Mouse (Mus musculus) urinary bladder, adult 2 months (tissue): Measurements from ENCODE around the gene Lat. TPM values are rescaled to one million over a fixed set of nuclear protein-coding genes. Genes with fewer than 3 reads are reported as not detected.
"Not testable (repeated sequence)": the region's sequence is repeated elsewhere in the genome, so short reads cannot be mapped to it uniquely, and the experiment has no call there.

Source experiments
- DNase-seq: peaks from one replicate; pipeline ENCODE4 v3.0.0; 2022; ENCODE audit warnings: low spot score
- polyA plus RNA-seq: library from polyadenylated mRNA; depleted of rRNA; stranded (reverse); fragments of >200 nt; gene quantifications from 2 replicates; pipeline ENCODE4 v1.2.3, GENCODE M21; 2012; rRNA removed

Gene Lat
- polyA plus RNA-seq, 1 experiment: 2.0 TPM

DNA sequence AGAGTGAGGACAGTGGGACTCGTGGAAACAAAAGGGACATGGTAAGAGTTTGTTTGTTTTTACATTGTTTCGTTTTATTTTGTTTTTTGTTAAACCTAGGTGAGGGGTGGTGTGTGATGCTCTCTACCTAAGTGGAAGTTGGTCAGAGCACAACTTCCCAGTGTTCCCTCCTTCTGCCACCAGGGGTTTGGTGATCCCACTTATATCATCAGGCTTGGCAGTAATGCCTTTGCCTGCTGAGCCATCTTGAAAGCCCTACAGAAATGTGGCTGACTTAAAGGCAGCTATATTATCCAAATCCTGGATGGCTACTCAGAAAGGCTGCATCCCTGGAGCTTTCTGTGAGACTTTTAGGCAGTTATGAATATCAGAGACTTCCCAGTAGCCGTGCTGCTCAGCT, 36.7 kb downstream of the Lat start:
- no peak for DNase-seq

DNA sequence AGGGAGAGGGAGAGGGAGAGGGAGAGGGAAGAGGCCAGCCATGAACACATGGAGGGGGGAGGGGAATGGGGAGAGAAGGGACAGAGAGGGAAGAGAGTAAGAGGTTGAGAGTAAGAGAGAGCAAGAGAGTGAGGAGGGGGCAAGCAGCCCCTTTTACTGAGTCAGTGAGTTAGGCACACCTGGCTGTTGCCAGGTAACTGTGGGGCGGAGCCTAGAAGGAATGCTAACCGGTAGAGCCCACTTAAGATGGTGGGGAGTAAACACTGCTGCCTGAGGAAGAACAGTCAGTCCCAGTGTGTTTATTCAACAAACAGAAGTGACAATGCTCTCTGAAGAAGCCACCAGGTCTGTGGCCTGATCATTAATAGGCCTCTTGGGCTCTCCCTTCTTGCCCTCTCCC, 38.7 kb downstream of the Lat start:
- DNase-seq: no peak

DNA sequence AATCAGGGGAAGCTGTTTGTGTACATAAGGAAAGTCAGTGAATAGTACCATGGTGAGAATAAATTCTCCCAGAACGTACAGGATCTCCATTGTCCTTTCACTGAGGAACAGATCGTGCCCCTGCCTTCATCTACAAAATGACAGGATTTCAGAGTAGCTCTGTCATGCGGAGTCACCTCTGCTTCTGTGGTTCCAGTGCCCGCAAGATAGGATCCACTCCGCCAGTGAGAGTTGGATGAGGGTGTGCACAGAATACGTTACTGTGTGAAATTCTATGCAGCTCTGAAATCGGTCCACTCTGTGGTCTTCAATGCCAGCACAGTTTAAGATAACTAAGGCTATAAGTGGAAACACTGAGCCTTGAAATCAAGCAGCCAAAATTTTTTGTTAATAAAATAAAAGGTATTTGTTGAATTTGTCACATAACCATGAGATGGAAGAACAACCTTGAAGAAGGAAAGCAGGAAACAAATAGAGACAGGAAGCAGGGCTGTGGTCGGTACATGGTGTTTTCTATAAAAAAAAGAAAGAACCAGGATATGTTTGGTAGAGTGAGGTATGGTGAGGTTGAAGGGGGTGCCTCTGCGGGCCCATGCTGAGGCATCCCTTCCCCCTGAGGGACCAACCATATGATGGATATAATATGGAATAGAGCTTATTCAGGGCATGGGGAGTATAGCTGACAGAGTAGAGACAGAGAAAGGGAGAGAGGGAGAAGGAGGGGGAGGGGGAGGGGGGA, 39.3 kb downstream of the Lat start:
- DNase-seq: no peak

DNA sequence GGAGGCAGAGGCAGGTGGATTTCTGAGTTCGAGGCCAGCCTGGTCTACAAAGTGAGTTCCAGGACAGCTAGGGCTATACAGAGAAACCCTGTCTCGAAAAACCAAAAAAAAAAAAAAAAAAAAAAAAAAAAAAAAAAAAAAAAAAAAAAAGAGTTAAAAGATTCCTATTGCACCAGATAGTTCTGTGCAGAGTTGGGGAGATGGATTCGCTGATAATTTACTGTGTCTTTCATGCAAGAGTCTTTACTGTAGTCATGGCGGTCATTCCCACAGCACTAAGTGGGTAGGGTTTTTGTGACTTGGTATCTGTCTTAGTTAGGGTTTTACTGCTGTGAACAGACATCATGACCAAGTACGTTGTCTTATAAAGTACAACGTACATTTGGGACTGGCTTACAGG, 40.5 kb downstream of the Lat start:
- not testable (repeated sequence) for DNase-seq

DNA sequence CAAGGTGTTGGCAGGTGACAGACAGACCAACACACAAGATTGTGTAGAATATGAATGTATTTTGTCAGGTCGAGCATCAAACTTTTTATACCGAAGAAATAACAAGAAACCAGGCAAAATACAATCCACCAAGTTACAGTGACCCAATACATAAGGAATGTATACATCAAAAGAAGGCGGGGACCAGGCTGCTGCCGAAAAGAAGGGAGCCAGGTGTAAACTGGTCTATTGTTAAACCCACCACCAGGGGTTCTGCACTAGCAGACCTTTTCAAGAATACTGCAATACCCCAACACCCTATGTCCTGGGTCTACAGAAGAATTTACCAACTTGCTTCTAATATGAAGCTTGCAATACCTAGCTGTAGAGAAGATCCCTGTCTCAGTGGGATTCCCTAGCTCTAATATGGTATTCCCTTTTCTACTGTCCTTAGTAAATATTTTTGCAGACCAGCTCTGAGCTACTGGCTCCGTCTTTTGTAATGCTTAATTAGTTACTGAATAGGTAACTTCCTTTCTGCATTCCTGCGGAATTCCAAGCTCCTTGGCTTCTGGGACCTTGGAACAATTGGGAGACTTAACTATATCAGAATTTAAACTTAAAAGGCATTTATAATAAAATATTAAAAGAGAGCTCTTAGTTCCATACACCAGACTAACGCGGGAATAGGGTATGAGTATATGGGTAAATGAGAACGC, 43.6 kb downstream of the Lat start:
- DNase-seq: not testable (repeated sequence)

DNA sequence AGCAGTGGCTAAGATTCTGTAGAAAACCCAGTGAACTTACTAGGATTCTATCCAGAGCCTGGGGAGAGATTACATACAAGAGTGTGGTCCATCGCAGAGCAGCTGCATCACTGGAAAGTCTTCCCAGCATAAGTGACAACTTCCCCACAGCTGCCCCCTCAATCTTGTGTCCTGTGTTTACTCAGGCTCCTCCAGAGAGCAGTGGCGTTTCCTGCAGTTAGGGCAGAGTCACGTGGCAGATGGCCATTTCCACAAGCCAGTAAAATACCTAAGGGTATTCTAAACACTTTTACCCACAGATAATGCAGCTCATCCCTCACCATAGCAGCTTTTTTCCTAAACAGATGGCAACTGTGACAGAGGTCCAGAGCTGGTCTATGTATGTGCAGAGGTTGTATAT, 44.6 kb downstream of the Lat start:
- no peak for DNase-seq

DNA sequence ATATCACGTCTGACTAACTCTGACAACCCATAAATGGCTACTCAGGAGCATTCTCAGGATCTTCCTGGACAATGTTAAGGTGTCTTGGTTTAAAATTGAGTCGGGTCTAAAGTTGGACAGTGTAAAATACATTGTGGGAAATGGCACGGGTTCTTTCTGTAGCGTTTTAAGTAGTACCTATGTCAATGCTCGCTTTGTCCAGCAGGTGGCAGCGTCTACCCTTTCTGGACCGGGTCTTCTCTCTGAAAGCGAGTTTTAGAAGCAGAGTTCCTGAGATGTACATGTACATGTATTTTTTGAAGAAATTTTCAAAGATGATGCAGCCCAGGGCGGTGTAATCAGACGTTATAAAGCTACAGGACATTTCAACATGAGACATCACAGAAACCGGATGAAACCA, 45.6 kb downstream of the Lat start:
- DNase-seq: peak; percentile 51

DNA sequence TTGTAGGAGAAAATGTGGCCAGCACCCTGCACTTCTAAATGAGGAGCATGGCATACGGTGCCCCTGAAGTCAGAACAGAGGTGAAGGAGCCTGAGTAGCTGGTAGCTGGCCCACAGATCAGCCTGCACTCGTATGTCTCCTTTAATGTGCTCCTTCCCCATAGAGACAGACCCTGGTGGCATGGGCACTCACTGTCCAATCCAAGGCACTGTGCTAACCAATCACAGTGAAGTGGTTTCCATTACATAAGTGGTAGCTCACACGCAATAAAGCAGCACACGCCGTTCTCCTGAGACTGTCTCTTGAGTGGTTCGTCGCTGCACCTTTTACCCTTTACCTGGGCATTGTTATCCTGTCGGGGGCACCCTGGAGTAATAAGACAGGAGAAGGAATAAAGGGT, 55.1 kb downstream of the Lat start:
- no peak for DNase-seq

Other genes starting within 250 kb of the Lat start
- gene Xpo6, start 169.1 kb downstream of the Lat start, polyA plus RNA-seq: 81.2 and 83.4 TPM in 2 replicates
- 2.7 and 3.7 TPM in 2 replicates for gene Sbk1, start 97.0 kb downstream of the Lat start, polyA plus RNA-seq
- 72.8 and 82.9 TPM in 2 replicates for gene Spns1, start 7.9 kb upstream of the Lat start, polyA plus RNA-seq
- 6.3 and 7.9 TPM in 2 replicates for gene Nfatc2ip, start 27.2 kb upstream of the Lat start, polyA plus RNA-seq
- gene Cd19, start 45.3 kb upstream of the Lat start, polyA plus RNA-seq: 0.25 and 0.28 TPM in 2 replicates
- 34.8 and 47.5 TPM in 2 replicates for gene Rabep2, start 59.2 kb upstream of the Lat start, polyA plus RNA-seq
- gene Atp2a1, start 93.5 kb upstream of the Lat start, polyA plus RNA-seq: 0.22 and 0.57 TPM in 2 replicates
- gene Sh2b1, start 105.9 kb upstream of the Lat start, polyA plus RNA-seq: 49.2 and 52.0 TPM in 2 replicates
- gene Tufm, start 117.8 kb upstream of the Lat start, polyA plus RNA-seq: 76.6 and 83.6 TPM in 2 replicates
- gene Atxn2l, start 133.9 kb upstream of the Lat start, polyA plus RNA-seq: 59.3 and 76.0 TPM in 2 replicates
- 85.5 and 109 TPM in 2 replicates for gene Eif3c, start 196.8 kb upstream of the Lat start, polyA plus RNA-seq
- 2.1 and 3.0 TPM in 2 replicates for gene Apobr, start 215.4 kb upstream of the Lat start, polyA plus RNA-seq
- 48.1 and 53.3 TPM in 2 replicates for gene Cln3, start 216.2 kb upstream of the Lat start, polyA plus RNA-seq
- gene Il27, start 225.4 kb upstream of the Lat start, polyA plus RNA-seq: 0.18 and 0.22 TPM in 2 replicates